Mouse (Mus musculus) C2C12 (cell line): ENCODE data around the gene Anpep.

Source experiments
- CEBPB ChIP-seq: IDR thresholded peaks from one replicate; pipeline ENCODE4 v1.6.1; 2011; ENCODE audit warnings: low read depth, mild to moderate bottlenecking, control low read depth, moderate library complexity
- CTCF ChIP-seq: IDR thresholded peaks from one replicate; pipeline ENCODE4 v1.5.1; 2011; ENCODE audit not compliant: control insufficient read depth, insufficient read depth, insufficient read length
- FOSL1 ChIP-seq: IDR thresholded peaks from one replicate; pipeline ENCODE4 v1.8.0; 2011; ENCODE audit warnings: mild to moderate bottlenecking, low read length; ENCODE audit not compliant: poor library complexity, insufficient read depth, severe bottlenecking
- MAX ChIP-seq: IDR thresholded peaks from one replicate; pipeline ENCODE4 v1.6.1; 2011; ENCODE audit warnings: mild to moderate bottlenecking, control low read depth
- MYOD1 ChIP-seq: IDR thresholded peaks from one replicate; pipeline ENCODE4 v1.6.1; 2011; ENCODE audit warnings: low read depth; ENCODE audit not compliant: control insufficient read depth, insufficient read length
- MYOG ChIP-seq: IDR thresholded peaks from one replicate; pipeline ENCODE4 v1.6.1; 2011; ENCODE audit not compliant: control insufficient read depth, insufficient read length; ENCODE audit errors: extremely low read depth
- USF1 ChIP-seq: IDR thresholded peaks from one replicate; pipeline ENCODE4 v1.6.1; 2011; ENCODE audit warnings: low read depth, mild to moderate bottlenecking, control low read depth, moderate library complexity

DNA sequence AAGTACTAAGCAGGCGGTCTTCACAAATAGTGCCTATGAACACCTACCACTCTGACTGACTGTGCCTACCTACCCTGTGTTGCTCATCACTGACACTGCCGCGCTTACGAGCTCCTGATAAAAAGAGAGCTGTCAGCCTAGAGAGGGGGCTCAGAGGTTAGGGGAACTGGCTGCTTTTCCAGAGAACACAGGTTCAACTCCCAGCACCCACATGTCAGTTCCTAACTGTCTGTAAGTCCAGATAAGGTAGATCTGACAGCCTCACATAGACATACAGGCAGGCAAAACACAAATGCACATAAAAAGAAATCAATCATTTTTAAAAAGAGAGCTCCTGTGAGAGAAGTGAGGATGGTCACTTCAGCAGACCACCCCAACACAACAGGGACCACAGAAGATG lies 44.3 kb upstream of the Anpep start:
- TF ChIP-seq CTCF = no peak
- no peak for TF ChIP-seq MAX
- TF ChIP-seq USF1 = no peak
- no peak for TF ChIP-seq MYOD1
- no peak for TF ChIP-seq FOSL1
- no peak for TF ChIP-seq CEBPB
- TF ChIP-seq MYOG = no peak
